Mouse (Mus musculus): ENCODE measurements at regions not wholly inside any gene's neighbourhood (a gene's known extent, or its start where the extent isn't known, plus 50 kb on each side); places are given as distances from the start of the nearest gene placed in this dataset.
"Not testable (repeated sequence)": the region's sequence is repeated elsewhere in the genome, so short reads cannot be mapped to it uniquely, and the experiment has no call there.

DNA sequence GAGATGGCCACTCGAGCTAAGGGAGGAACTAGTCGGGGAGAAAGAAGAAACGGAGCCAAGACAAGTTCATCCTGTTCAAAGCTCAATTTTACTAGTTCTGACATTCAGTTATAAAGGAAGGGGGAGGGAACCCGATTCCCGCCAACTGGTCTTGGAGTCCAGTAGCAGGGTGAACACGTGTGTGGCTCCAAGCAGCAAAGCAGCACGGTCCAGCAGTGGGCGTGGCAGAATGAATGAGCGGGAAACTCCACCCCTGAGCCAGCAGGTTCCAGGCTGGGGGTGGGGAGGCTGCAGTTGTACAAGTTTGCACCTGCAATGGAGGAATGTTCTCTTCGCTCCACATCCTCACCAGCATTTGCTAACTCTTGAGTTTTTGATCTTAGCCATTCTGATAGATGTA lies 108.8 kb upstream of the Adgrf1 start:
- H3K27me3 ChIP-seq (replicated peaks; ENCODE audit: control insufficient read depth, insufficient read depth, low read length); DNase-seq (ENCODE audit: low spot score); H3K27ac ChIP-seq (ENCODE audit: low read depth, low read length); H3K4me3 ChIP-seq (ENCODE audit: low read depth, low read length); H3K36me3 ChIP-seq (ENCODE audit: control insufficient read depth, insufficient read depth, low read length); H3K4me1 ChIP-seq (ENCODE audit: control insufficient read depth, insufficient read depth, low read length); H3K9me3 ChIP-seq (replicated peaks; ENCODE audit: control insufficient read depth, low read length); ATAC-seq; H3K9ac ChIP-seq (ENCODE audit: low read length); H3K4me2 ChIP-seq (ENCODE audit: low read length): not testable (repeated sequence)
- WGBS: 70% methylated on average over 8 of the region's 10 CpGs

DNA sequence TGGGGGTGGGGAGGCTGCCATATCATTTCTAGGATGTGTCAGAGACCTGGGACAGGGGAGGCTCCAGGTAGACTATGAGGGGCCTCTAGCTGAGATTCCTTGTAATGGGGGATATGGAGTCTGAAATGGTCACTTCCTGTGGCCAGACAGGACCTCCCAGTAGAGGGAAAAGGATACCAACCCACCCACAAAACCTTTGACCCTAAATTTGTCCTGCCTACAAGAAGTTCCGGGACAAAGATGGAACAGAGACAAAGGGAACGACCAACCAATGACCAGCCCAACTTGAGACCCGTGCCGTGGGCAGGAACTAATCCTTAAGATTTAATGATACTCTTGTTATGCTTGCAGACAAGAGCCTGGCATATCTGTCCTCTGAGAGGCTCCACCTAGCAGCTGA lies 107.0 kb upstream of the Adgrf1 start:
- DNase-seq (ENCODE audit: low spot score) (no peak), ATAC-seq (no peak)
- Histone ChIP-seq H3K4me3 (ENCODE audit: low read depth, low read length) (no peak overlapping the region), H3K9me3 (replicated peaks; ENCODE audit: control insufficient read depth, low read length) (no peaks in the 10 kb centered on the region), H3K27ac (ENCODE audit: low read depth, low read length) (no peak overlapping the region), H3K4me1 (ENCODE audit: control insufficient read depth, insufficient read depth, low read length) (peaks cover 4% of the 10 kb centered on the region), H3K27me3 (replicated peaks; ENCODE audit: control insufficient read depth, insufficient read depth, low read length) (no peaks in the 10 kb centered on the region), H3K36me3 (ENCODE audit: control insufficient read depth, insufficient read depth, low read length) (no peaks in the 10 kb centered on the region), H3K4me2 (ENCODE audit: low read length) (no peak overlapping the region), H3K9ac (ENCODE audit: low read length) (no peak overlapping the region)
- 87% methylated on average over 4 of the region's 4 CpGs for WGBS

DNA sequence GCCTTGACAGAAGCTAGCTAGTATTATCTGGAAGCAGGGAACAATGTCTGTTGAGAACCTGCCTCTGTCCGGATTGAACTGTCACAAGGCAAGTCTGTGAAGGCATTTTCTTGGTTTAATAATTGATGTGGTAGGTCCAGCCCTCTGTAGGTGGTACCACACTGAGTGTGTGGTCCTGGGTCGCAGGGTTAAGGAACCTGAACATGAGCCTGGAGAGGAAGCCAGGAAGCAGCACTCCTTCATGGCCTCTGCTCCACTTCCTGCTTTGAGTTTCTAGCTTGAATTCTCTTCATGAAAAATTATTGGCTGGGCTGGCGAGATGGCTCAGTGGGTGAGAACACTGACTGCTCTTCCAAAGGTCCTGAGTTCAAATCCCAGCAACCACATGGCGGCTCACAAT lies 104.0 kb upstream of the Adgrf1 start:
- H3K9me3 ChIP-seq (replicated peaks; ENCODE audit: control insufficient read depth, low read length): no peaks in the 10 kb centered on the region
- no peaks in the 10 kb centered on the region for H3K4me1 ChIP-seq (ENCODE audit: control insufficient read depth, insufficient read depth, low read length)
- DNase-seq (ENCODE audit: low spot score): no peak
- 79% methylated on average over 4 of the region's 4 CpGs for WGBS
- H3K36me3 ChIP-seq (ENCODE audit: control insufficient read depth, insufficient read depth, low read length): no peaks in the 10 kb centered on the region
- no peak for ATAC-seq
- no peak overlapping the region for H3K9ac ChIP-seq (ENCODE audit: low read length)
- H3K27ac ChIP-seq (ENCODE audit: low read depth, low read length): no peak overlapping the region
- no peak overlapping the region for H3K4me3 ChIP-seq (ENCODE audit: low read depth, low read length)
- no peaks in the 10 kb centered on the region for H3K27me3 ChIP-seq (replicated peaks; ENCODE audit: control insufficient read depth, insufficient read depth, low read length)
- no peak overlapping the region for H3K4me2 ChIP-seq (ENCODE audit: low read length)

DNA sequence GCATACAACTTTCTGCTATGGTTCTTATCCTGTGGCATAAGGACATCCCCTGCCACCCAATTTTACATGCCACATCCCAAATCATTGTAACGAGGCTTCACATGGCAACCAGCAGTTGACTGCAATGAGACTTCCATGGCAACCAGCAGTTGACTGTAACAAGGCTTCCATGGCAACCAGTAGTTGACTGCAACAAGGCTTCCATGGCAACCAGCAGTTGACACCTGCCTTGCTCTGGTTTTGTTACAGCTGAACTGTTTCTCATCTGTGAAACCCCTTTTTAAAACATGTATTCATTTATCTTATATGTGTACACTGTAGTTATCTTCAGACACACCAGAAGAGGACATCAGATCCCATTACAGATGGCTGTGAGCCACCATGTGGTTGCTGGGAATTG lies 100.7 kb upstream of the Adgrf1 start:
- DNase-seq (ENCODE audit: low spot score): peak; percentile 32
- H3K4me1 ChIP-seq (ENCODE audit: control insufficient read depth, insufficient read depth, low read length): no peaks in the 10 kb centered on the region
- H3K4me3 ChIP-seq (ENCODE audit: low read depth, low read length): no peak overlapping the region
- ATAC-seq: no peak
- H3K9ac ChIP-seq (ENCODE audit: low read length): no peak overlapping the region
- H3K36me3 ChIP-seq (ENCODE audit: control insufficient read depth, insufficient read depth, low read length): no peaks in the 10 kb centered on the region
- no peak overlapping the region for H3K27ac ChIP-seq (ENCODE audit: low read depth, low read length)
- H3K4me2 ChIP-seq (ENCODE audit: low read length): no peak overlapping the region
- no peaks in the 10 kb centered on the region for H3K27me3 ChIP-seq (replicated peaks; ENCODE audit: control insufficient read depth, insufficient read depth, low read length)
- H3K9me3 ChIP-seq (replicated peaks; ENCODE audit: control insufficient read depth, low read length): no peaks in the 10 kb centered on the region
- WGBS: 70% methylated on average over 1 of the region's 1 CpGs

DNA sequence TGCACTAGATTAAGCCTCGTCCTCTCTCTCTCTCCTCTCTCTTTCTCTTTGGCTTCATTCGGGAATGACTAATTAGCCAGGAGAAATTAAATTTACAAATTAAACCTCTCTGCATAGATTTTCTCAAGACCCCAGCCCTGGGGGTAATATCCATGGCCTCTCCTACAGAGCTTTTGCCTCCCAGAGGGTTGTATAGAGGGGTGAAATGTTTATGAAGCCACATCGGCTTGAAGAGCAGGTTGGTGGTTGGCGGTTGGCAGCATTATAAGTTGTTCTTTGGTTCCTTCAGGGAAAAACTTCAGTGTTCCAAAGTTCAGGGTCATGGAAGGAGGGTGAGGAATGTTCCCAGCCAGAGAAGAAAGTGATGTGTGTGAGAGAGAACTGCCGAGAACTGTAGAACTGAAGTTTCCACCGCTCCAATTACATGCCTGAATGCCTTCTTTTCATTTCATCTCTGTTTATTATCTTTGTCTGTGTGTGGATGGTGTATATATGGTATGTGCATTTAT lies 97.4 kb upstream of the Adgrf1 start:
- Histone ChIP-seq H3K27ac (ENCODE audit: low read depth, low read length) (no peak overlapping the region), H3K27me3 (replicated peaks; ENCODE audit: control insufficient read depth, insufficient read depth, low read length) (no peaks in the 10 kb centered on the region), H3K4me1 (ENCODE audit: control insufficient read depth, insufficient read depth, low read length) (no peaks in the 10 kb centered on the region), H3K4me2 (ENCODE audit: low read length) (no peak overlapping the region), H3K9ac (ENCODE audit: low read length) (no peak overlapping the region), H3K9me3 (replicated peaks; ENCODE audit: control insufficient read depth, low read length) (no peaks in the 10 kb centered on the region), H3K4me3 (ENCODE audit: low read depth, low read length) (no peak overlapping the region), H3K36me3 (ENCODE audit: control insufficient read depth, insufficient read depth, low read length) (no peaks in the 10 kb centered on the region)
- ATAC-seq: no peak
- WGBS: 50% methylated on average over 6 of the region's 6 CpGs
- no peak for DNase-seq (ENCODE audit: low spot score)

DNA sequence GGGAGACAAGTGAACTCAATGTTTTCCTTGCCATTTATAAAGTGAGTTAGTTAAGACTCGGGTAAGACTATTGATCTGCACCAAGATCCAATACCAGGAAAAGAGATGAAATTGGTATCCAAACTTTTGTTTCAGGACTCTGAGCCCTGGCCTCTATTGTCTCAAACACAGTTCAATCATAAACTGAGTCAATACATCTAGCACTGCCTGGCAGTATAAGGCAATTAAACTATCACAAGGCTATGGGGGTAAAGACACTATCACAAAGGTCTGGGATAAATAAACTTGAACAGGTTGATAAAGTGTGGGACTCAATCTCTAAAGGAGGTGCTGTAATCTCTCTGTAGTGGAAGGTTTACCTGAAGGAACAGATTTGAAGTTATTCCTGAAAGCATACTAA lies 95.3 kb upstream of the Adgrf1 start:
- no peak for ATAC-seq
- Histone ChIP-seq H3K4me1 (ENCODE audit: control insufficient read depth, insufficient read depth, low read length) (no peaks in the 10 kb centered on the region), H3K27me3 (replicated peaks; ENCODE audit: control insufficient read depth, insufficient read depth, low read length) (no peaks in the 10 kb centered on the region), H3K27ac (ENCODE audit: low read depth, low read length) (no peak overlapping the region), H3K4me3 (ENCODE audit: low read depth, low read length) (no peak overlapping the region), H3K9ac (ENCODE audit: low read length) (no peak overlapping the region), H3K4me2 (ENCODE audit: low read length) (no peak overlapping the region), H3K36me3 (ENCODE audit: control insufficient read depth, insufficient read depth, low read length) (no peaks in the 10 kb centered on the region), H3K9me3 (replicated peaks; ENCODE audit: control insufficient read depth, low read length) (no peaks in the 10 kb centered on the region)
- no peak for DNase-seq (ENCODE audit: low spot score)
- 69% methylated on average over 1 of the region's 1 CpGs for WGBS

DNA sequence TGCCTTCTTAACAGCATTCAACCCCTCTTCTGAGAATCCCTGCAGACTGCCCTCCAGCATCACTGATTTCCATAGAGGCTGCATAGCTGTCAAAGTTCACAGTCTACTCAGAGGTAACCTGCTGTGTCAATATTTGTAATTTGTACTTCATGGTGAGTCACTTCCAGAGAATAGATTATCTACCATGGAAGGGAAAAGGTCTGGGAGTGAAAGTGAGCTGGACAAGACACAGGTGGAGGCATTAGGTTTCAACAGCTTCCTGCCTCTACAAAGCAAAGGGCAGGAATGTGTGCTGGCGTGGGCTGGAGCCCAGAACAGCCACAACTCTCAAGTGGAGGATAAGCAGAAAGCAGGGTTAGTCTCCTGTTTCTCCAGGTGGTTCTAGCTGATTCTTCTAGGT lies 92.9 kb upstream of the Adgrf1 start:
- no peak overlapping the region for H3K4me2 ChIP-seq (ENCODE audit: low read length)
- ATAC-seq: no peak
- no peak for DNase-seq (ENCODE audit: low spot score)
- H3K36me3 ChIP-seq (ENCODE audit: control insufficient read depth, insufficient read depth, low read length): no peaks in the 10 kb centered on the region
- no peak overlapping the region for H3K4me3 ChIP-seq (ENCODE audit: low read depth, low read length)
- no peak overlapping the region for H3K9ac ChIP-seq (ENCODE audit: low read length)
- no peaks in the 10 kb centered on the region for H3K27me3 ChIP-seq (replicated peaks; ENCODE audit: control insufficient read depth, insufficient read depth, low read length)
- no peak overlapping the region for H3K27ac ChIP-seq (ENCODE audit: low read depth, low read length)
- 56% methylated on average over 1 of the region's 1 CpGs for WGBS
- H3K4me1 ChIP-seq (ENCODE audit: control insufficient read depth, insufficient read depth, low read length): no peaks in the 10 kb centered on the region
- H3K9me3 ChIP-seq (replicated peaks; ENCODE audit: control insufficient read depth, low read length): no peaks in the 10 kb centered on the region

DNA sequence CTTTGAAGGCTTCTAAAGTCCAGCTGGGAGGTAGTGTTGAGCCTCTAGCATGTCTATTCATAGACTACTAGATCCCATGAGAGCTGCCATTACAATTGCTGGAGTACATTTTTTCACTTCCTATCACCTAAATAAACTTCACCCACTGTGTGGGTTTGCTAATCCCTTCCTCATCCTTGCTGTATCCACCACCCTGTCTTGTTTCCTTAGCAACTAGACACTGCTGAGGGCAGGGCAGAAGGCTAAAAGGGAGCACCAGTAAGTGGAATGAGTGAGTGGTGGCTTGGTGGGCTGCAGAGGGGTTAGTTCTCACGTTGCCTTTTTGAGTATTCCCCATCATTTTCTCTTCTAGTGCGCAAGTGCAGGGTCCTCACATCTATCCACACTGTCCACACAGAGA lies 80.1 kb upstream of the Adgrf1 start:
- H3K9me3 ChIP-seq (replicated peaks; ENCODE audit: control insufficient read depth, low read length): no peaks in the 10 kb centered on the region

DNA sequence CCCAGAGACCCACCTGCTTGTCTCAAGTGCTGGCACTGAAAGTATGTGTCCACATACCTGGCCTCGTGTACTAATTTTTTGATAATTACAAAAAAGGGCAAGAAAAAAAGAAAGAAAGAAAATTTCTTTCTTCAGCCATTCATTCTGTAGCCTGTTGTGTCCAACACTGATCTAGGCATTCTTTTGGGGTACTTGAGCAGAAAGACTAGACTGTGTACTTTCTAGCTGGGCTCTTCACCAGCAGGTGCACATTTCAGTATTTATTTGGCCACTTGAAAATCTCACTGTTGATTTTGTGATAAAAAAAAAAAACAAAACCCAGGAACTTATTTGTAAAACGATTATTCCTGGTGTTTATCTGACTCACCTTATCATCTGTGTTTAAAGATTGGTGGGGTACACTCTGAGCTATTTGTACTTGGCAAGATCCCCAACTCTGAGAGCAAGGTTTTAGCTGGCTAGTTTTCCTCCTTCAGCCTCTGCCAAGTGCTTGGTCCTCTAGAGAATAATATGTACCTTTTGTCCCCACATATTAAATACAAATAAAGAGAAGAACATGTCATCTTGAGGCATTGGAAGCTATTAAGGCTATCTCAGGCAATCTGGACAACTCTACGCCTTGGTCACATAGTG lies 79.2 kb upstream of the Adgrf1 start:
- no peak overlapping the region for H3K4me3 ChIP-seq (ENCODE audit: low read depth, low read length)
- WGBS: 85% methylated on average over 3 of the region's 3 CpGs
- no peaks in the 10 kb centered on the region for H3K4me1 ChIP-seq (ENCODE audit: control insufficient read depth, insufficient read depth, low read length)
- no peak overlapping the region for H3K4me2 ChIP-seq (ENCODE audit: low read length)
- H3K27ac ChIP-seq (ENCODE audit: low read depth, low read length): no peak overlapping the region
- H3K27me3 ChIP-seq (replicated peaks; ENCODE audit: control insufficient read depth, insufficient read depth, low read length): no peaks in the 10 kb centered on the region
- no peak overlapping the region for H3K9ac ChIP-seq (ENCODE audit: low read length)
- H3K36me3 ChIP-seq (ENCODE audit: control insufficient read depth, insufficient read depth, low read length): no peaks in the 10 kb centered on the region
- no peaks in the 10 kb centered on the region for H3K9me3 ChIP-seq (replicated peaks; ENCODE audit: control insufficient read depth, low read length)
- ATAC-seq (no peak), DNase-seq (ENCODE audit: low spot score) (no peak)

More for the DNA sequence above, 80.1 kb upstream of the Adgrf1 start:
- Histone ChIP-seq H3K4me1 (ENCODE audit: control insufficient read depth, insufficient read depth, low read length) (no peaks in the 10 kb centered on the region), H3K36me3 (ENCODE audit: control insufficient read depth, insufficient read depth, low read length) (no peaks in the 10 kb centered on the region), H3K9ac (ENCODE audit: low read length) (no peak overlapping the region), H3K27me3 (replicated peaks; ENCODE audit: control insufficient read depth, insufficient read depth, low read length) (no peaks in the 10 kb centered on the region), H3K27ac (ENCODE audit: low read depth, low read length) (no peak overlapping the region), H3K4me3 (ENCODE audit: low read depth, low read length) (no peak overlapping the region), H3K4me2 (ENCODE audit: low read length) (no peak overlapping the region)
- 73% methylated on average over 2 of the region's 2 CpGs for WGBS
- ATAC-seq (no peak), DNase-seq (ENCODE audit: low spot score) (no peak)
